Comparison of ENCODE assay signal across 9 mouse cellular contexts in the genomic region with DNA sequence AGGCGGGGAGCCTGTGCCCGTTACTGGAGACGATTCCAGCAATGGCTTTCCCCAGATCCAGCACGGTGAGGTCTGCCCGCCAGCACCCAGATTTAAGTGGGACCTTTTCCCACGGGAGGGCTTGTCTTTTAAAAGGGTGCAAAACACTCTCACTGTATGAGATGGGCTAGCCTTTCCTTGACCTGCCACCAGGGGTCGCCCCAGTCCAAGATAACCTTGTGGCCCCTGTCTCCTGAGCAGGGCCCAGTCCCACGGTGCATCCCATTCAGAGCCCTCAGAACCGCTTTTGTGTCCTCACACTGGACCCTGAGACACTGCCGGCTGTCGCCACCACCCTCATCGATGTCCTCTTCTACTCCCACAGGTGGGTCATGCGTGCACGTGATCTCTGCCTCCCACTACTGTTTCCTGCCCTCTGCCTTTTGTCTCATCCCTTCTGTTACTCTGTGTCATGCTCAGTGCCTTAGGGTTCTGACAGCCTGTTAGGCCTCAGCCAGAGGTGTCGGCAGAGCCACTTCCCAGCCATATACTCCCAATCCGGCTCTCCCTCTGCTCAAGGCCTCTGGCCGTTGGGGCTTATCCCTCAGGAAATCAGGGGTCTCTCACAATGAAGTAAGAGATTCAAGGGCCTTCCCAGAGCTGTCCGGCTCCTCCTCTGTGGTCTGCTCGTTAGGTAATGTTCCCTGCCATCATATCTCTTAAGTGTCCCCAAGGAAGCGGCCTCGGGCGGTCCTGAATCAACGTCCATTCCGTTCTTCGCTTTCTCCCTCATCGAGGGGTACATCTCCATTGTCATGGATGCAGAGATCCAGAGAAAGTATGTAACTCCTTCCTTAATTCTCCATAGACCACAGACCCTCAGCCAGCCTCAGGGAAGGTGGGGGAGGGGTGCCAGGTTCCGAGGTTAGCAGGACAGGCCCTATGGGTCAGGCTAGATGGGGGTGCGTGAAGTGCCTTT. TPM values are rescaled to one million over a fixed set of nuclear protein-coding genes. Genes with fewer than 3 reads are reported as not detected.
A peak's percentile ranks its signal among the peaks of the same experiment; 100 is the strongest.
DNase-seq lines count a peak whose midpoint lies in the region; ATAC-seq and TF ChIP-seq lines count a peak whose summit lies in the region.
"Had no signal": no experiment of that assay in that cellular context is flagged by ENCODE, and none has a peak within 500 bp of the region (broad histone marks: within the 10 kb centered on the region; RNA-seq: fewer than 3 reads in every experiment).

No protein-coding gene starts in this region.

- peak overlapping the region; percentile 35 for H3K4me3 ChIP-seq in E14TG2a.4 (replicated peaks; ENCODE audit: low read length)
- H3K4me3 ChIP-seq in forebrain, postnatal 0 days (ENCODE audit: low read depth, low read length): no peak overlapping the region
- no peak overlapping the region for H3K4me3 ChIP-seq in liver, embryonic 13.5 days (replicated peaks)
- H3K4me3 ChIP-seq: heart, embryonic 13.5 days had no signal

- WGBS in forebrain, postnatal 0 days: 51% methylated on average over 28 of the region's 28 CpGs
- WGBS in liver, embryonic 13.5 days (ENCODE audit: insufficient replicate concordance): 44% methylated on average over 28 of the region's 28 CpGs

- no peaks in the 10 kb centered on the region for H3K9me3 ChIP-seq in E14TG2a.4 (ENCODE audit: low read length)
- H3K9me3 ChIP-seq in forebrain, postnatal 0 days (ENCODE audit: low read length): 0 out of 2 replicates have a peak, but pooled peaks cover 6% of the 10 kb centered on the region
- H3K9me3 ChIP-seq in liver, embryonic 13.5 days (replicated peaks): no peaks in the 10 kb centered on the region
- H3K9me3 ChIP-seq: heart, embryonic 13.5 days had no signal

- H3K9ac ChIP-seq in forebrain, postnatal 0 days: no peak overlapping the region
- H3K9ac ChIP-seq in liver, embryonic 13.5 days: no peak overlapping the region
- H3K9ac ChIP-seq: heart, embryonic 13.5 days had no signal

- H3K27ac ChIP-seq in forebrain, postnatal 0 days (ENCODE audit: low read depth, low read length): no peak overlapping the region
- H3K27ac ChIP-seq in liver, embryonic 13.5 days: no peak overlapping the region
- H3K27ac ChIP-seq: heart, embryonic 13.5 days had no signal

- ATAC-seq in forebrain, postnatal 0 days: no peak
- ATAC-seq in liver, embryonic 13.5 days (ENCODE audit: low read depth): no peak

- peak; percentile 76 for DNase-seq in 416B (ENCODE audit: low read depth)
- peak; percentile 77 for DNase-seq in c-Kit-negative CD71-positive TER-119-positive erythroid progenitor cells, embryonic 14.5 days (ENCODE audit: low read depth, low spot score)
- DNase-seq in forebrain, postnatal 0 days: peak; percentile 41
- peak; percentile 60 to 85 for DNase-seq in kidney, adult 8-10 months
- peak; percentile 75 for DNase-seq in liver, embryonic 13.5 days
- peak; percentile 46 for DNase-seq in retina, postnatal 7 days (ENCODE audit: low read depth, low spot score)
- peak; percentile 71 for DNase-seq in urinary bladder, adult 2 months (ENCODE audit: low spot score)

- no peaks in the 10 kb centered on the region for H3K27me3 ChIP-seq in E14TG2a.4 (ENCODE audit: insufficient read depth, low read length)
- H3K27me3 ChIP-seq in forebrain, postnatal 0 days (ENCODE audit: insufficient read depth, low read length): no peaks in the 10 kb centered on the region; the same call in 1 of the 2 replicates
- peaks cover 22% of the 10 kb centered on the region for H3K27me3 ChIP-seq in liver, embryonic 13.5 days

- H3K4me1 ChIP-seq in E14TG2a.4 (replicated peaks; ENCODE audit: low read depth, low read length): peaks cover 80% of the 10 kb centered on the region
- H3K4me1 ChIP-seq in forebrain, postnatal 0 days (ENCODE audit: insufficient read depth): no peaks in the 10 kb centered on the region; the same call in 1 of the 2 replicates
- peaks cover 78% of the 10 kb centered on the region for H3K4me1 ChIP-seq in liver, embryonic 13.5 days (replicated peaks)

- TF ChIP-seq CTCF in E14TG2a.4 (conservative IDR thresholded peaks at IDR 0.05; ENCODE audit: low read length): peak; percentile 93
- peak; percentile 75 for TF ChIP-seq CTCF in forebrain, postnatal 0 days (IDR thresholded peaks at IDR 0.05; ENCODE audit: low read depth)

- H3K36me3 ChIP-seq in E14TG2a.4 (ENCODE audit: insufficient read depth, low read length): peaks cover 40% of the 10 kb centered on the region
- H3K36me3 ChIP-seq in forebrain, postnatal 0 days (ENCODE audit: insufficient read depth): 0 out of 2 replicates have a peak, but pooled peaks cover under 1% of the 10 kb centered on the region
- H3K36me3 ChIP-seq in liver, embryonic 13.5 days: no peaks in the 10 kb centered on the region
- H3K36me3 ChIP-seq: heart, embryonic 13.5 days had no signal

- H3K4me2 ChIP-seq in forebrain, postnatal 0 days (ENCODE audit: low read depth): no peak overlapping the region
- H3K4me2 ChIP-seq in liver, embryonic 13.5 days: no peak overlapping the region
- H3K4me2 ChIP-seq: heart, embryonic 13.5 days had no signal

RNA-seq across cellular contexts. Expression of a gene that starts 2.7 kb away (rescaled TPM):
- total RNA-seq in forebrain, postnatal 0 days (2014; rRNA removed): 5.0 and 6.9 TPM in 2 replicates
- polyA plus RNA-seq in forebrain, postnatal 0 days (2015; fragmentation: Nextera tagmentation; extraction: Ambion mirVana): 4.2 and 4.9 TPM in 2 replicates
- polyA plus RNA-seq in liver, embryonic 13.5 days (2015; fragmentation: Nextera tagmentation; extraction: Ambion mirVana): 1.9 and 2.1 TPM in 2 replicates
- 19.7 and 19.8 TPM in 2 replicates for polyA plus RNA-seq in urinary bladder, adult 2 months (2012; rRNA removed)

RNA-seq across cellular contexts. Expression of a gene that starts 15.5 kb away (rescaled TPM):
- 0.05 TPM in 1 of 2 replicates, not detected in the other for total RNA-seq in forebrain, postnatal 0 days (2014; rRNA removed)
- 0.13 and 0.14 TPM in 2 replicates for polyA plus RNA-seq in forebrain, postnatal 0 days (2015; fragmentation: Nextera tagmentation; extraction: Ambion mirVana)
- polyA plus RNA-seq in liver, embryonic 13.5 days (2015; fragmentation: Nextera tagmentation; extraction: Ambion mirVana): 0.51 and 0.60 TPM in 2 replicates
- polyA plus RNA-seq in urinary bladder, adult 2 months (2012; rRNA removed): 0.28 and 0.39 TPM in 2 replicates
- polyA plus RNA-seq: heart, embryonic 13.5 days had no signal

RNA-seq across cellular contexts. Expression of a gene that starts 34.1 kb away (rescaled TPM):
- total RNA-seq in forebrain, postnatal 0 days (2014; rRNA removed): 41.9 and 42.0 TPM in 2 replicates
- 33.1 and 37.6 TPM in 2 replicates for polyA plus RNA-seq in forebrain, postnatal 0 days (2015; fragmentation: Nextera tagmentation; extraction: Ambion mirVana)
- 6.0 and 6.2 TPM in 2 replicates for polyA plus RNA-seq in liver, embryonic 13.5 days (2015; fragmentation: Nextera tagmentation; extraction: Ambion mirVana)
- polyA plus RNA-seq in urinary bladder, adult 2 months (2012; rRNA removed): 92.5 and 137 TPM in 2 replicates

RNA-seq across cellular contexts. Expression of a gene that starts 36.6 kb away (rescaled TPM):
- 0.08 and 0.43 TPM in 2 replicates for total RNA-seq in forebrain, postnatal 0 days (2014; rRNA removed)
- 0.05 and 0.22 TPM in 2 replicates for polyA plus RNA-seq in forebrain, postnatal 0 days (2015; fragmentation: Nextera tagmentation; extraction: Ambion mirVana)
- 0.02 TPM in 1 of 2 replicates, not detected in the other for polyA plus RNA-seq in liver, embryonic 13.5 days (2015; fragmentation: Nextera tagmentation; extraction: Ambion mirVana)
- 2.5 and 2.8 TPM in 2 replicates for polyA plus RNA-seq in urinary bladder, adult 2 months (2012; rRNA removed)
